Mouse (Mus musculus) lung, embryonic 16.5 days (tissue): Measurements from ENCODE around the gene Mrps9. TPM values are rescaled to one million over a fixed set of nuclear protein-coding genes. Genes with fewer than 3 reads are reported as not detected.

ENCODE experiments used
- ATAC-seq: fragments of 200-750 bp; cut with Nextera tagmentation; 2 replicates; pipeline ENCODE4 v1.8.0; 2017; ENCODE audit warnings: low read depth, mild to moderate bottlenecking, moderate library complexity
- H3K27ac ChIP-seq: fragments of 300-500 bp; sonication (generic); 2 replicates; pipeline ENCODE4 v1.5.1; 2014; ENCODE audit warnings: mild to moderate bottlenecking, control low read depth, low read length
- H3K27me3 ChIP-seq: fragments of 300-500 bp; sonication (generic); 2 replicates; pipeline ENCODE4 v1.6.1; 2014; ENCODE audit warnings: low read depth, low read length, mixed read lengths; ENCODE audit not compliant: control insufficient read depth, insufficient read depth
- H3K36me3 ChIP-seq: fragments of 300-500 bp; sonication (generic); 2 replicates; pipeline ENCODE4 v1.6.1; 2014; ENCODE audit warnings: low read length; ENCODE audit not compliant: control insufficient read depth, insufficient read depth
- H3K4me1 ChIP-seq: fragments of 300-500 bp; sonication (generic); replicated peaks from 2 replicates; pipeline ENCODE4 v1.6.1; 2014; ENCODE audit warnings: low read length, mixed read lengths; ENCODE audit not compliant: control insufficient read depth, insufficient read depth
- H3K4me2 ChIP-seq: fragments of 300-500 bp; sonication (generic); 2 replicates; pipeline ENCODE4 v1.6.1; 2014; ENCODE audit warnings: low read depth, low read length, control low read depth
- H3K4me3 ChIP-seq: fragments of 300-500 bp; sonication (generic); 2 replicates; pipeline ENCODE4 v1.5.1; 2014; ENCODE audit warnings: mild to moderate bottlenecking, low read length, control low read depth
- H3K9ac ChIP-seq: fragments of 300-500 bp; sonication (generic); 2 replicates; pipeline ENCODE4 v1.6.1; 2014; ENCODE audit warnings: low read length, control low read depth
- H3K9me3 ChIP-seq: fragments of 300-500 bp; sonication (generic); 2 replicates; pipeline ENCODE4 v1.6.1; 2016; ENCODE audit warnings: low read length; ENCODE audit not compliant: control insufficient read depth
- WGBS: fragments of 180-500 bp; shearing (Covaris S2); extraction: QIAGEN DNeasy Blood & Tissue Kit; methylation state at CpG from one replicate; pipeline ENCODE4 v1.1.7; 2014; 5-methylcytosine and 5-hydroxymethylcytosine counted together
- polyA plus RNA-seq: library from polyadenylated mRNA; unstranded; fragments of >200 nt; fragmentation: Nextera tagmentation; extraction: Ambion mirVana; gene quantifications from 2 replicates; pipeline ENCODE4 v1.2.1, GENCODE M21; 2015

Gene Mrps9
- polyA plus RNA-seq, 1 experiment from 2014 or later = 46.5 TPM

GRCm38 (mm10) chr1:42888541-42889349, 37.7 kb downstream of the Mrps9 start:
- H3K27me3 ChIP-seq = no peaks in the 10 kb centered on the region
- no peak overlapping the region for H3K9ac ChIP-seq
- WGBS = 65% methylated on average over 22 of the region's 22 CpGs
- H3K9me3 ChIP-seq = no peaks in the 10 kb centered on the region
- H3K27ac ChIP-seq = no peak overlapping the region
- peaks cover 4% of the 10 kb centered on the region for H3K36me3 ChIP-seq
- no peak overlapping the region for H3K4me3 ChIP-seq
- no peak for ATAC-seq
- H3K4me2 ChIP-seq = no peak overlapping the region
- H3K4me1 ChIP-seq = no peaks in the 10 kb centered on the region; the same call in 1 of the 2 replicates

DNA sequence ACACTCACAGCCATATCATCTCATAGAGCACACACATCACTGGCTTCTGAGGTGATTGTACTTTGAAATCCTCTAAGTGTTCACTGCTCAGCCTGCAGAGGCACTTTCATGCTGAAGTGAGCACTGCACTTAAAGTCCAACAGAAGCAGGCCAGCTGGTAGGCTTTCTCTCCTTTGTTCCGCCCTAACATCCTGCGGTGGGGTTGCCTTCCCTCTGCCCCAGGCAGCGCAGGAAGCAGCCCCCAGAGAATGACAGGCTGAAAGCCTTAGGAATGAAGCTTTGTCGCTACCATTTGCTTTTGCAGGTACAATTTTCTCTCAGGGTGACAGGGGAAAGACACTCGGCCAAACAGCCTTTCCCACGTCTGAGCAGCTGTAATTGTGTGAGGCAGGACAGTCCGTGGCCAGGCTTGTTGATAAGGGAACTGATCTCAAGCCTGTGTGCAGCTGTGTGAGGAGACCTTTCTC, 38.4 kb downstream of the Mrps9 start:
- Histone ChIP-seq H3K27me3 (no peaks in the 10 kb centered on the region), H3K9ac (no peak overlapping the region), H3K4me1 (no peaks in the 10 kb centered on the region; the same call in 1 of the 2 replicates), H3K4me2 (no peak overlapping the region), H3K36me3 (peaks cover 4% of the 10 kb centered on the region), H3K4me3 (no peak overlapping the region), H3K9me3 (no peaks in the 10 kb centered on the region), H3K27ac (no peak overlapping the region)
- no peak for ATAC-seq
- 67% methylated on average over 7 of the region's 7 CpGs for whole genome bisulfite sequencing

DNA sequence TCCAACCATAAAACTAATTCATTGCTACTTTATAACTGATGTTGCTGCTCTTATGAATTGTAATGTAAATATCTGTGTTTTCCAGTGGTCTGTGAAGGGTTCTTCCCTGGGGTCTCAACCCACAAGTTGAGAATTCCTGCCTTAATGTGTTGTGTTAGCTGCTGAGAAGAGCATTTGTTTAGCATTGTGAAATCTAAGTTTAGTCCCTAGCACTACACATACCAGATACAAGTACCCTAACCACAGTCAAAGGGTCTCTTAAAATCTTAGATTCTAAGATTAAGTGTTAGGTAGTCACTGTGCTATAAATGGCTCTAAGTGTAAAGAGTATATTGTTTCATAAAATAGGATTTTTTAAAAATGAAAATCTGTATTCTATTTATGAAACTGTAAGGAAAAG, 43.7 kb downstream of the Mrps9 start:
- no peak overlapping the region for H3K27ac ChIP-seq
- no peaks in the 10 kb centered on the region for H3K9me3 ChIP-seq
- ATAC-seq = peak; percentile 59; the same call in 1 of the 2 replicates
- peaks cover 2% of the 10 kb centered on the region for H3K36me3 ChIP-seq
- H3K27me3 ChIP-seq = no peaks in the 10 kb centered on the region
- H3K4me3 ChIP-seq = no peak overlapping the region
- H3K4me2 ChIP-seq = no peak overlapping the region
- no peaks in the 10 kb centered on the region for H3K4me1 ChIP-seq
- no peak overlapping the region for H3K9ac ChIP-seq

- H3K27ac ChIP-seq = no peak overlapping the region
- no peaks in the 10 kb centered on the region for H3K27me3 ChIP-seq
- H3K9me3 ChIP-seq = no peaks in the 10 kb centered on the region
- no peak overlapping the region for H3K4me2 ChIP-seq
- ATAC-seq = no peak
- H3K9ac ChIP-seq = no peak overlapping the region
- no peak overlapping the region for H3K4me3 ChIP-seq
- H3K4me1 ChIP-seq = no peaks in the 10 kb centered on the region
- 81% methylated on average over 11 of the region's 11 CpGs for WGBS
- 0 out of 2 replicates have a peak, but pooled peaks cover 2% of the 10 kb centered on the region for H3K36me3 ChIP-seq
Observed at GRCm38 (mm10) chr1:42905148-42905547, 54.1 kb downstream of the Mrps9 start.

DNA sequence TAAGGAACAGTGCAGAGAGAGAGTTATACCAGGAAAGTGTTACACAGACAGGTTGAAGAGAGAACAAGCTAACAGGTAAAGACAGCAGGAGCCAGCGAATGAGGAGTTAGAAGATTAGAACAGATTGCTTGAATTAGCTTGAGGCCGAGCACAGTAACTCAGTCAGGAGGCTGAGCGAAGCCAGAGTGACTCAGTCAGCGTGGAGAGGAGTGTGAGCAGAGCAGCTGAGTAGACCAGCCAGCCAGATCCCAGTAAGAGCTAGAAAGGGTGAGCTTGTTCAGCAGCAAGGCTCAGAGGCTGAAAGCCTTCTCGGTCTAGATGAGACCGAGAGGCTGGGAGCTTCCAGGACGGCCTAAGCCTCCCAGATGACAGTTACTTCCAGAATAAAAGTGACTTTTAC, 55.7 kb downstream of the Mrps9 start:
- Histone ChIP-seq H3K4me3 (no peak overlapping the region), H3K27ac (no peak overlapping the region), H3K4me1 (0 out of 2 replicates have a peak, but pooled peaks cover 4% of the 10 kb centered on the region), H3K27me3 (no peaks in the 10 kb centered on the region), H3K9me3 (no peaks in the 10 kb centered on the region), H3K9ac (no peak overlapping the region), H3K36me3 (no peaks in the 10 kb centered on the region), H3K4me2 (no peak overlapping the region)
- 82% methylated on average over 7 of the region's 7 CpGs for WGBS
- ATAC-seq = no peak

DNA sequence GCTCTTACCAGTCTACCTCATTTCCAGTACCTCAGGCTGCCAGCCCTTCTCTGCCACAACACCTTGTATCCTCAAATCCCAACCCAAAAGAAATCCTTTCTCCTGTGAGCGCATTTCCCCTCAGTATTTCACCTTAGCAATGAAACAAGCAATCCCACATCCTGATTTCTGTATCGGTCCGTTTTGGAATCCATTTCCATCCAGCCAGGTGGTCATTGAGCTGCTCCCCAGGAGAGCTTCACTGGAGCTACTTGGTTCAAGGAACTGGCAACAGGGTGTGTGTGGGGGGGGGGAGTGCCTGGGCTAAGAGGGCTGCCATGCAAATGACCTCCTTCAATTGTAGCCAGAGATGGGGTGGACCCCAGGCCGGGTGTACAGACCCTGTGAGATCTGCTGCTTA, 56.1 kb downstream of the Mrps9 start:
- Histone ChIP-seq H3K9me3 (no peaks in the 10 kb centered on the region), H3K27ac (no peak overlapping the region), H3K4me2 (no peak overlapping the region), H3K4me1 (0 out of 2 replicates have a peak, but pooled peaks cover 4% of the 10 kb centered on the region), H3K27me3 (no peaks in the 10 kb centered on the region), H3K9ac (no peak overlapping the region), H3K4me3 (no peak overlapping the region), H3K36me3 (no peaks in the 10 kb centered on the region)
- no peak for ATAC-seq
- 62% methylated on average over 4 of the region's 4 CpGs for WGBS

GRCm38 (mm10) chr1:42915062-42915461, 64.0 kb downstream of the Mrps9 start:
- Histone ChIP-seq H3K4me2 (no peak overlapping the region), H3K27me3 (no peaks in the 10 kb centered on the region), H3K9ac (no peak overlapping the region), H3K9me3 (no peaks in the 10 kb centered on the region), H3K27ac (no peak overlapping the region), H3K4me1 (0 out of 2 replicates have a peak, but pooled peaks cover 4% of the 10 kb centered on the region), H3K4me3 (no peak overlapping the region), H3K36me3 (no peaks in the 10 kb centered on the region)
- ATAC-seq = peak; percentile 68
- WGBS = 20% methylated on average over 4 of the region's 4 CpGs

- Histone ChIP-seq H3K4me2 (no peak overlapping the region), H3K9me3 (no peaks in the 10 kb centered on the region), H3K9ac (no peak overlapping the region), H3K27me3 (no peaks in the 10 kb centered on the region), H3K4me1 (no peaks in the 10 kb centered on the region), H3K27ac (no peak overlapping the region), H3K4me3 (no peak overlapping the region), H3K36me3 (no peaks in the 10 kb centered on the region)
- WGBS = 75% methylated on average over 7 of the region's 7 CpGs
- ATAC-seq = no peak
Observed at GRCm38 (mm10) chr1:42916719-42917118, 65.7 kb downstream of the Mrps9 start.

GRCm38 (mm10) chr1:42917908-42918307, 66.9 kb downstream of the Mrps9 start:
- no peak for ATAC-seq

More at GRCm38 (mm10) chr1:42917908-42918307, 66.9 kb downstream of the Mrps9 start:
- Histone ChIP-seq H3K9me3 (no peaks in the 10 kb centered on the region), H3K27me3 (no peaks in the 10 kb centered on the region), H3K9ac (no peak overlapping the region), H3K4me1 (no peaks in the 10 kb centered on the region), H3K4me3 (no peak overlapping the region), H3K4me2 (0 out of 2 replicates have a peak overlapping the region, but pooled peaks have one; percentile 1), H3K27ac (no peak overlapping the region), H3K36me3 (no peaks in the 10 kb centered on the region)
- WGBS = 26% methylated on average over 4 of the region's 4 CpGs
